Mouse (Mus musculus) bone marrow macrophage, adult 2 months (primary cell): Measurements from ENCODE around the gene Ephb2. TPM values are rescaled to one million over a fixed set of nuclear protein-coding genes. Genes with fewer than 3 reads are reported as not detected.

Experiments used
- H3K27ac ChIP-seq: 2 replicates; pipeline ENCODE4 v1.5.1; 2012; ENCODE audit warnings: low read depth, low read length; ENCODE audit not compliant: insufficient read depth
- H3K4me1 ChIP-seq: 2 replicates; pipeline ENCODE4 v1.6.1; 2012; ENCODE audit warnings: low read length; ENCODE audit not compliant: control insufficient read depth, insufficient read depth
- H3K4me3 ChIP-seq: 2 replicates; pipeline ENCODE4 v1.5.1; 2012; ENCODE audit warnings: mild to moderate bottlenecking, low read length, moderate library complexity; ENCODE audit not compliant: insufficient read depth
- CTCF ChIP-seq: IDR thresholded peaks from 2 replicates; pipeline ENCODE4 v1.5.1; 2012; ENCODE audit warnings: low read depth, mild to moderate bottlenecking, low read length, moderate library complexity
- POLR2A ChIP-seq: IDR thresholded peaks from 2 replicates; pipeline ENCODE4 v1.6.1; 2012; ENCODE audit warnings: mild to moderate bottlenecking, low read depth, low read length, borderline replicate concordance
- polyA plus RNA-seq: library from polyadenylated mRNA; stranded (reverse); fragments of >200 nt; gene quantifications from 2 replicates; pipeline ENCODE4 v1.2.4, GENCODE M21; 2012; ENCODE audit not compliant: missing spikeins, insufficient read depth, insufficient read length

The Ephb2 gene
- polyA plus RNA-seq, 1 experiment = not detected

DNA sequence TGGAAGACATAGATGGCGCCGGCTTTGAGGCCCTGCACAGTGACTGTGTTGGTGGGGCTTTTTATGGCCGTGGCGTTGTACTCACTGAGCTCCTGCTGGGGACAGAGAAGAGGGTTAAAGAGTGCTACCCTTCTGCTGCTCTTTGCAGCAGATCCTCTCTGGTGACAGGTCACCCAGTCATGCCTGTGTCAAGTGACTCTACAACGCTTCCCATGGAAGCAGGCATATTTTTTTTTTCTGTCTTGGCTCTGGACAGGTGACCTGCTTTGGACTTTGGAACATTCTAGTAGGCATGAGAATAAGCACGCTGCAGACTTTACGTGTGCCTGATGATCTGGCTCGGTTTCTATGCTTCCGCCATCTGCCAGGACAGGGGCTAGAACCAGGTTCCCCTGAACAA lies 160.3 kb downstream of the Ephb2 start:
- no peak overlapping the region for H3K27ac ChIP-seq
- no peak overlapping the region for H3K4me3 ChIP-seq
- no peak for TF ChIP-seq CTCF
- TF ChIP-seq POLR2A = no peak
- H3K4me1 ChIP-seq = no peaks in the 10 kb centered on the region

GRCm38 (mm10) chr4:136672335-136673090 lies 163.3 kb downstream of the Ephb2 start:
- no peak overlapping the region for H3K27ac ChIP-seq
- TF ChIP-seq CTCF (no peak), POLR2A (no peak)
- H3K4me1 ChIP-seq = no peaks in the 10 kb centered on the region
- no peak overlapping the region for H3K4me3 ChIP-seq

GRCm38 (mm10) chr4:136667757-136668156 lies 168.0 kb downstream of the Ephb2 start:
- TF ChIP-seq POLR2A = no peak
- no peak for TF ChIP-seq CTCF
- Histone ChIP-seq H3K27ac (no peak overlapping the region), H3K4me3 (no peak overlapping the region), H3K4me1 (no peaks in the 10 kb centered on the region)

DNA sequence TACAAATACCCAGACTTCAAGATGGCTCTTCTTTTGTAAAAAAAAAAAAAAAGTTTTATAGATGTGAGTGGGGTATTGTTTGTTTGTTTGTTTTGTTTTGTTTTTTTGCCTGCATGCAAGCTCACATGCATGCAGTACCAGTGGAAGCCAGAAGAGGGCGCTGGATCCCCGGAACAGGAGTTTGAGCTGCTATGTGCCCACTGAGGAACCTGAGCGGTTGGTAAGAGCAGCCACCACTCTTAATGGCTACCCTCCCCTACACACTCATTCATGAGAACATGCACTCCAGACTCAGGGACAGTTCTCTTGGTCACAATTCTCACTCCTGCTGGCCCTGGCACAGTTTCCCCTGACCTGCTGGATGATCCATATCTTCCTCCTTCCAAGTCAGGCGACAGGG lies 169.8 kb downstream of the Ephb2 start:
- no peak overlapping the region for H3K27ac ChIP-seq
- H3K4me1 ChIP-seq = no peaks in the 10 kb centered on the region
- TF ChIP-seq CTCF (peak; percentile 48; the same call in 1 of the 2 replicates), POLR2A (no peak)
- no peak overlapping the region for H3K4me3 ChIP-seq

- TF ChIP-seq POLR2A = no peak
- TF ChIP-seq CTCF = no peak
- Histone ChIP-seq H3K4me1 (no peaks in the 10 kb centered on the region), H3K4me3 (no peak overlapping the region), H3K27ac (no peak overlapping the region)
These were observed 170.7 kb downstream of the Ephb2 start for GRCm38 (mm10) chr4:136665068-136665467.

- Histone ChIP-seq H3K4me3 (no peak overlapping the region), H3K4me1 (no peaks in the 10 kb centered on the region), H3K27ac (no peak overlapping the region)
- TF ChIP-seq POLR2A (no peak), CTCF (no peak)
These were observed 177.9 kb downstream of the Ephb2 start for GRCm38 (mm10) chr4:136657914-136658313.

- H3K27ac ChIP-seq = no peak overlapping the region
These were observed 182.0 kb downstream of the Ephb2 start for GRCm38 (mm10) chr4:136653692-136654234.

DNA sequence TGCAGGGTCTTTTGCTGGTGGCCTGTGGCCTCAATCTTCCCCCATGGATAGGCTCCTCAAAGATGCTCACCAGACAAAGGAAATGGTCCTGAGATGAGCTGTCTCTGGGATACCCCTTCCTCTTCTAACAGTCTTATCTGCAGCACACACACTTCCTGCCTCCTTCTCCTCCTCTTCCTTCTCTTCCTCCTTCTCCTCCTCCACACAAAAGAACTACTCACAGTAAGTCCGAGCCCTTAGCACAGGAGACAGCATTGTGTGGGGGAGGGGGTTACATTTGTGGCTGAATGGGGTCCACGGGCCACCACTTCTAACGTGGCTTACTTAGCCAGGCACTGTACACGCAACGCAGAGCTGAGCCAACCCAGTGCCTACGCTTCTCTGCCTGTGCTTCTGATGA lies 182.8 kb downstream of the Ephb2 start:
- TF ChIP-seq CTCF = no peak
- TF ChIP-seq POLR2A = no peak
- no peak overlapping the region for H3K4me3 ChIP-seq
- H3K4me1 ChIP-seq = no peaks in the 10 kb centered on the region
- no peak overlapping the region for H3K27ac ChIP-seq

More at GRCm38 (mm10) chr4:136653692-136654234, 182.0 kb downstream of the Ephb2 start:
- Histone ChIP-seq H3K4me3 (no peak overlapping the region), H3K4me1 (no peaks in the 10 kb centered on the region)
- TF ChIP-seq CTCF = no peak
- TF ChIP-seq POLR2A = no peak

DNA sequence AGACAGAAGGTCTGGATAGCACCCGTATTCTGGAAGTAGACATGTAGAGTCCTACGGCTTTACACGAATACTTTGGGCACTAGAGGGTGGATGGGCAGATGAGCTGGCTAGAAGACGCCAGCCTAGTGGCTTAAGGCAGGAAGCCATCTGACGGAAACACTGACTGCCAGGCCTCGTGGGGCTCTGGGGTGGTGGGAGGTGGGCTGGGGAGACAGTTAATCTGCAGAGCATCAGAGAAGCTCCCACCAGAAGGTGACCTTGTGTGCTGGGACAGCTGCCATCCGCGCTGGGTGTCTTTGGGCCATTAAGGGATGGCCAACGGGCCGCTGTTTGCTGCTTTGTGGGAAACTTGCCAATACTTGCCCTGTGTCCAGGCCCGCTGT lies 183.3 kb downstream of the Ephb2 start:
- Histone ChIP-seq H3K4me3 (no peak overlapping the region), H3K4me1 (no peaks in the 10 kb centered on the region), H3K27ac (no peak overlapping the region)
- TF ChIP-seq CTCF (no peak), POLR2A (no peak)

DNA sequence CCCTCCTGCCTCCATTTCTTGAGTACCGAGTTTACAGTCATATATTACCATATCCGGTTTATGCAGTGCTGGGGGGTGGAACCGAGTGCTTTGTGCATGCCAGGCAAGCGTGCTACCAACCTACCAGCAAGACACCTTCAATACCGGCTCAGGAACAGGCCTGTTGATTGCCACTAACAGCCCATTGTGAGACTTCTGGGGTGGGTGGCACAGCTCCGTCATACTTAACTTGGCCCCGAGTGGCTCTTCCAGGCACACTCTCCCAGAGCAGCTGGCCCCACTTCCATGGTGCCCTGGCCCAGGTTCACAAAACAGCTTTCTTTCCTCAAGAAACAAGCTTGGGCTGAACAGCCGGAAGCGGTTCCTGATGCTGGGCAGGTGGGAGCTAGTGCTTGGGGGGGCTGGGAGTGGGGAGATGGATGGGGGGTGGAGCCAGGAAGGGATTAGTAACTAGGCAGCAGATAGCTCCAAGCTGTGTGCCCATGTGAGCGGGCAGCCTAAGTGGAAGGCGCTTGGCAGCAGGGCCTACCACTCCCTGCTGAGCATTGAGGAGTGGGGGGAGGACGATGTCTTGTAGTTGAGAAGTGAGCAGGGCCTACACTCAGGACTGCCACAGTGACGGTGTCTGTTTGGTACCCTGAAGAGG lies 183.8 kb downstream of the Ephb2 start:
- H3K27ac ChIP-seq = no peak overlapping the region
- H3K4me1 ChIP-seq = no peaks in the 10 kb centered on the region
- no peak overlapping the region for H3K4me3 ChIP-seq
- no peak for TF ChIP-seq POLR2A
- TF ChIP-seq CTCF = no peak
